Mouse (Mus musculus): Measurements from ENCODE around the gene Ptpn7. TPM values are rescaled to one million over a fixed set of nuclear protein-coding genes. Genes with fewer than 3 reads are reported as not detected.

Ptpn7 gene
- total and polyA plus RNA-seq, 2 experiments from 2014 or later, result 0.05 TPM

GRCm38 (mm10) chr1:135090914-135091313 is 41.6 kb upstream of the Ptpn7 start:
- Histone ChIP-seq H3K27ac (ENCODE audit: low read depth, low read length) (no peak overlapping the region), H3K9ac (replicated peaks; ENCODE audit: low read length, poor library complexity, severe bottlenecking) (no peak overlapping the region), H3K36me3 (ENCODE audit: insufficient read depth, low read length) (no peaks in the 10 kb centered on the region), H3K4me3 (ENCODE audit: low read depth, low read length) (no peak overlapping the region), H3K4me1 (ENCODE audit: insufficient read depth, low read length) (no peaks in the 10 kb centered on the region), H3K9me3 (ENCODE audit: low read length) (no peaks in the 10 kb centered on the region), H3K4me2 (ENCODE audit: low read depth, low read length, poor library complexity, severe bottlenecking) (no peak overlapping the region), H3K27me3 (ENCODE audit: insufficient read depth, low read length) (0 out of 2 replicates have a peak, but pooled peaks cover 3% of the 10 kb centered on the region)
- WGBS, result 79% methylated on average over 3 of the region's 3 CpGs
- no peak for DNase-seq (ENCODE audit: low spot score)
- no peak for ATAC-seq (ENCODE audit: low FRiP score)
- TF ChIP-seq CTCF (IDR thresholded peaks at IDR 0.05), result no peak

GRCm38 (mm10) chr1:135094723-135095122 is 37.8 kb upstream of the Ptpn7 start:
- H3K4me3 ChIP-seq (ENCODE audit: low read depth, low read length), result no peak overlapping the region
- no peaks in the 10 kb centered on the region for H3K36me3 ChIP-seq (ENCODE audit: insufficient read depth, low read length)
- H3K4me1 ChIP-seq (ENCODE audit: insufficient read depth, low read length), result no peaks in the 10 kb centered on the region
- H3K27ac ChIP-seq (ENCODE audit: low read depth, low read length), result no peak overlapping the region
- H3K4me2 ChIP-seq (ENCODE audit: low read depth, low read length, poor library complexity, severe bottlenecking), result no peak overlapping the region
- TF ChIP-seq CTCF (IDR thresholded peaks at IDR 0.05), result no peak
- no peaks in the 10 kb centered on the region for H3K27me3 ChIP-seq (ENCODE audit: insufficient read depth, low read length)
- DNase-seq (ENCODE audit: low spot score) (no peak), ATAC-seq (ENCODE audit: low FRiP score) (no peak)
- no peaks in the 10 kb centered on the region for H3K9me3 ChIP-seq (ENCODE audit: low read length)
- WGBS, result 68% methylated on average over 7 of the region's 7 CpGs
- no peak overlapping the region for H3K9ac ChIP-seq (replicated peaks; ENCODE audit: low read length, poor library complexity, severe bottlenecking)

- TF ChIP-seq CTCF (IDR thresholded peaks at IDR 0.05), result no peak
- 66% methylated on average over 7 of the region's 7 CpGs for WGBS
- H3K4me2 ChIP-seq (ENCODE audit: low read depth, low read length, poor library complexity, severe bottlenecking), result no peak overlapping the region
These were observed 37.3 kb upstream of the Ptpn7 start for GRCm38 (mm10) chr1:135095189-135095588.

GRCm38 (mm10) chr1:135096312-135096711 is 36.2 kb upstream of the Ptpn7 start:
- 82% methylated on average over 11 of the region's 11 CpGs for WGBS
- DNase-seq (ENCODE audit: low spot score), result no peak

More at GRCm38 (mm10) chr1:135095189-135095588, 37.3 kb upstream of the Ptpn7 start:
- ATAC-seq (ENCODE audit: low FRiP score) (no peak), DNase-seq (ENCODE audit: low spot score) (no peak)
- no peaks in the 10 kb centered on the region for H3K9me3 ChIP-seq (ENCODE audit: low read length)
- H3K4me1 ChIP-seq (ENCODE audit: insufficient read depth, low read length), result no peaks in the 10 kb centered on the region
- H3K4me3 ChIP-seq (ENCODE audit: low read depth, low read length), result no peak overlapping the region
- H3K36me3 ChIP-seq (ENCODE audit: insufficient read depth, low read length), result no peaks in the 10 kb centered on the region
- no peak overlapping the region for H3K9ac ChIP-seq (replicated peaks; ENCODE audit: low read length, poor library complexity, severe bottlenecking)
- no peaks in the 10 kb centered on the region for H3K27me3 ChIP-seq (ENCODE audit: insufficient read depth, low read length)
- no peak overlapping the region for H3K27ac ChIP-seq (ENCODE audit: low read depth, low read length)

GRCm38 (mm10) chr1:135097441-135097840 is 35.1 kb upstream of the Ptpn7 start:
- Histone ChIP-seq H3K4me2 (ENCODE audit: low read depth, low read length, poor library complexity, severe bottlenecking) (no peak overlapping the region), H3K9me3 (ENCODE audit: low read length) (no peaks in the 10 kb centered on the region), H3K27ac (ENCODE audit: low read depth, low read length) (no peak overlapping the region), H3K9ac (replicated peaks; ENCODE audit: low read length, poor library complexity, severe bottlenecking) (no peak overlapping the region), H3K4me1 (ENCODE audit: insufficient read depth, low read length) (no peaks in the 10 kb centered on the region), H3K27me3 (ENCODE audit: insufficient read depth, low read length) (peaks cover 7% of the 10 kb centered on the region; the same call in 1 of the 2 replicates), H3K36me3 (ENCODE audit: insufficient read depth, low read length) (no peaks in the 10 kb centered on the region), H3K4me3 (ENCODE audit: low read depth, low read length) (no peak overlapping the region)
- TF ChIP-seq CTCF (IDR thresholded peaks at IDR 0.05), result no peak
- DNase-seq (ENCODE audit: low spot score) (no peak), ATAC-seq (ENCODE audit: low FRiP score) (no peak)
- WGBS, result 94% methylated on average over 6 of the region's 6 CpGs

More at GRCm38 (mm10) chr1:135096312-135096711, 36.2 kb upstream of the Ptpn7 start:
- H3K36me3 ChIP-seq (ENCODE audit: insufficient read depth, low read length), result no peaks in the 10 kb centered on the region
- no peaks in the 10 kb centered on the region for H3K27me3 ChIP-seq (ENCODE audit: insufficient read depth, low read length)
- no peaks in the 10 kb centered on the region for H3K4me1 ChIP-seq (ENCODE audit: insufficient read depth, low read length)
- TF ChIP-seq CTCF (IDR thresholded peaks at IDR 0.05), result no peak
- H3K4me2 ChIP-seq (ENCODE audit: low read depth, low read length, poor library complexity, severe bottlenecking), result no peak overlapping the region
- no peak overlapping the region for H3K4me3 ChIP-seq (ENCODE audit: low read depth, low read length)
- no peak for ATAC-seq (ENCODE audit: low FRiP score)
- no peak overlapping the region for H3K9ac ChIP-seq (replicated peaks; ENCODE audit: low read length, poor library complexity, severe bottlenecking)
- no peak overlapping the region for H3K27ac ChIP-seq (ENCODE audit: low read depth, low read length)
- no peaks in the 10 kb centered on the region for H3K9me3 ChIP-seq (ENCODE audit: low read length)

GRCm38 (mm10) chr1:135098441-135098840 is 34.1 kb upstream of the Ptpn7 start:
- TF ChIP-seq CTCF (IDR thresholded peaks at IDR 0.05), result no peak
- Histone ChIP-seq H3K27ac (ENCODE audit: low read depth, low read length) (no peak overlapping the region), H3K4me2 (ENCODE audit: low read depth, low read length, poor library complexity, severe bottlenecking) (no peak overlapping the region), H3K36me3 (ENCODE audit: insufficient read depth, low read length) (no peaks in the 10 kb centered on the region), H3K4me3 (ENCODE audit: low read depth, low read length) (no peak overlapping the region), H3K9me3 (ENCODE audit: low read length) (no peaks in the 10 kb centered on the region), H3K9ac (replicated peaks; ENCODE audit: low read length, poor library complexity, severe bottlenecking) (no peak overlapping the region), H3K27me3 (ENCODE audit: insufficient read depth, low read length) (peaks cover 7% of the 10 kb centered on the region; the same call in 1 of the 2 replicates), H3K4me1 (ENCODE audit: insufficient read depth, low read length) (no peaks in the 10 kb centered on the region)
- 81% methylated on average over 7 of the region's 7 CpGs for WGBS
- DNase-seq (ENCODE audit: low spot score) (peak; percentile 25), ATAC-seq (ENCODE audit: low FRiP score) (no peak)
